Mouse (Mus musculus) megakaryocyte progenitor cell, adult 5-6 weeks (primary cell): ENCODE results near the gene Scn3b. TPM values are rescaled to one million over a fixed set of nuclear protein-coding genes. Genes with fewer than 3 reads are reported as not detected.
A peak's percentile ranks its signal among the peaks of the same experiment; 100 is the strongest.

Experiments
- ATAC-seq: replicated peaks from 2 replicates; pipeline ENCODE4 v1.8.0; 2016; ENCODE audit warnings: mild to moderate bottlenecking, moderate TSS enrichment, inconsistent platforms; ENCODE audit not compliant: poor library complexity
- total RNA-seq, 2 experiments: library from RNA; stranded (forward) in 1 of 2; stranded (reverse) in 1 of 2; fragments of 157-497, 149-512 nt in 1 of 2; fragments of 200-1000 nt in 1 of 2; gene quantifications; 2 replicates each; pipeline versions ENCODE4 v1.2.3 to v1.2.4; 2015 to 2017

Scn3b gene
- total RNA-seq, 2 experiments from 2014 or later, result not detected

- peak; percentile 38 for ATAC-seq
Measured at GRCm38 (mm10) chr9:40268040-40268747, 823 bp upstream of the Scn3b start.

DNA sequence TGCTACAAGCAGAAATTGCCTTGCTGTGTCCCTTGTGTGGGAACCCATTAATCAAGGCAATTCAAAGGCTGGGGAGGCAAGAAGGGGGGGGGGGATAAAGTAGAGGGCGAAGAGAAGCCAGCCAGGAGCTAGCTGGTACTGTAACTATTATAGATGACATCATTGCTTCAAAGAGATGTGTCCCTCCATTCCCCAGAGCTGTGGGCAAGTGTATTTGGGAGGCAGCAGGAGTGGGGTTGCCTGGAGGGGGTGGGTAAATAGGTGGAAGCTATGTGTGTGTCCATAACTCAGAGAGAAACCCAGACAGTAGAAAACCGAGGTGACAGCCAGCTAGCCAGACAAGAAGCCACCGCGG lies 292 bp upstream of the Scn3b start:
- no peak for ATAC-seq

DNA sequence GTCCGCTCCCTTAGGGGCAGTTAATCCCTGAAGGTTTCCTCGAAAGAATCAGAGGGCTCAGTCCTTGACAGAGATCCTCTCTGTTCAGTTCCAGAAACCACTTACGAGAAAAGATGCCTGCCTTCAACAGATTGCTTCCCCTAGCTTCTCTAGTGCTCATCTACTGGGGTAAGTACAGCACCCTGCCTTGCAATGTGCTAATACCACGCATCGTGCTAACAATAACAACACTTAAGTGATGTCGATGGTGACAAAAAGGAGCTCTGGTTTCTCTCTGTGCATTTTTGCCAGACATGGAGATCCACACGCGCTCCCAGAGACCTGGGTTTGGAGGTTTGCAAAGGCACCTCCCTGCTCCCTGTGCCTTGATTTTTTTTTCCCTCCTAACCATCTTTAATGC lies 863 bp downstream of the Scn3b start:
- no peak for ATAC-seq

DNA sequence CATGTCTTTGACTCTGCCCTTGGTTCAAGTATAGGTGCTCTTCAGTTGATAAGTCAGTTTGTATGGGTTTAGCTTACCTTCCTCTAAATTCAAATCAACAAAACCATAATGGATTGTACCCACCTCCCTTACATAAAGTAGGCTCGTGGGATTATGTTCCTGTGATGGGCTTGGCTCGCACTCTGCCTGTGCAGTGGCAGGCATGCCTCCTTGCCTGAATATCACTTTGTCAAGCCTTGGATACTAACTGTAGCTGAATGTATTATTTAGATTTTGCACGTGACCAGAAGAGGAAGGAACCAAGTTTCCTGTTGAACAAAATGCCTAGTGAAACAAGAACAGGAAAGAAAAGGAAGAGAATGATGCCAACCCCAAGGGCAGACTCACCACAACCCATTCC lies 2.1 kb downstream of the Scn3b start:
- peak; percentile 22; the same call in 1 of the 2 replicates for ATAC-seq

- no peak for ATAC-seq
Measured at GRCm38 (mm10) chr9:40272822-40273221, 3.8 kb downstream of the Scn3b start.

- no peak for ATAC-seq
Measured at GRCm38 (mm10) chr9:40275904-40276303, 6.9 kb downstream of the Scn3b start.

DNA sequence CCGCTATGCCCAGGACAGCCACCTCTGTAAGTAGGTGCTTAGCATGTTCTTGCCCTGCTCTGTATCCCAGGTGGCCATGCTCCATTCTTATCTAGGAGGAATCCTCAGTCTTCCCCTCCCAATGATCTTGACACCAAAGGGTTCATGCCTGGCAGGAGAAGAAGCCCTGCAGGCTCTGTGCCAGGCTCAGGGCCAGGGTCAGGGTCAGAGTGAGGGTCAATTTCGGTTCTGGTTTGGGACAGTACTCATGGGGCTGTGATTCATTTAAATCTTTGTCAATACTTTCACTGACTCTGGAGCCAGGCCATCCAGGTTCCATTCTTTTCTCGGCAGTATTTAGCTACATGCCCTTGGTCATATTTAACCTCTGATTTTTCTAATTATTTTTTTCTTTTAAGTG lies 8.7 kb downstream of the Scn3b start:
- no peak for ATAC-seq

DNA sequence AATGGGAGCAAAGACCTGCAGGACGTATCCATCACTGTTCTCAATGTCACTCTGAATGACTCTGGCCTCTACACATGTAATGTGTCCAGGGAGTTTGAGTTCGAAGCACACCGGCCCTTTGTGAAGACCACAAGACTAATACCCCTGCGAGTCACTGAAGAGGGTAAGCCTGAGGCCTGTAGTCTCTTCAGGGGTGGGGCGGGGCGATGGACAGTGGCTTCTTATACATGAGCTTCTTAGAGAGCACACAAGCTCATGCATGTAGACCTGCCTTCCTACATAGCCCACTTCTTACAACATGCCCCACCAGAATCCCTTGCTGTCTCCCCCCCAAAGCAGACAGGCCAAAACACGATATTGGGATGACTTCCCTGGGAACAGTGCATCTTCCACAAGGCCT lies 10.4 kb downstream of the Scn3b start:
- no peak for ATAC-seq

- ATAC-seq, result no peak
Measured at GRCm38 (mm10) chr9:40282968-40283367, 14.0 kb downstream of the Scn3b start.

DNA sequence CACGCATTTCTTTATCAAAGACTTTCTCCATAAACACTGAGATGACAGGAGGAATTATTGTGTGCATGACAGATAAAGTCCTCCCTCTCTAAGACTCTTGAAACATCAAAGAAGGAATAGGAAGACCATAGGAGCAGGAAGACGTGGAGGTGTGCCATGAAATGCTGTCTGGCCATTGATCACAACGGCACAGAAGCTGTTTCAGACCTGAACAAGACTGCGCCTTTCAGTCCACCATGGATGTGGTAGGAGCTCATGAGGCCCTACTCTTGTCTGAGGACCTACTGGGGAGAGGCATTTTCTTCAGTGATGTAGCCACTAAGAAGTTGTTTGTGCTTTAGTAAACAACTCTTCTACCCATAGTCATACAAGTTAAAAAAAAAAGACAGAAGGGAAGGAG lies 23.5 kb downstream of the Scn3b start:
- no peak for ATAC-seq

DNA sequence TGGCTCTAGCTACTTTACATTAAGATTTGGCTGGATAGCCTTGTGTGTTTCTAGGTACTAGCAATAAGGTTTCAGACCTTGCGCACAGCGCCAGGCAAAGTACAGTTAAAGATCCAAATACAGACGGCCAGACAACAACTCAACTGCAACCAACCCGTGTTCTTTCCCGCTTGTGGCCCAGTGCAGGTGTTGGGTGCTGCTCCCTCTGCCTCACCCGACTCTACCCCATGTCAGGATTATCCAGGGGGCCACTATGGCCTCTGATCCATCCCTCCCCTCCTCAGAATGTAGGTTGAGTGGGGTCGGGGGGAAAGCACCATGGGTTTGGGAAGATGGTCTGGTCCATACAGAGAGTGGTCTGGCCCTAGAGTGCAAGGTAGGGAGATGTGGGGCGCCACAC lies 24.3 kb downstream of the Scn3b start:
- ATAC-seq, result no peak

DNA sequence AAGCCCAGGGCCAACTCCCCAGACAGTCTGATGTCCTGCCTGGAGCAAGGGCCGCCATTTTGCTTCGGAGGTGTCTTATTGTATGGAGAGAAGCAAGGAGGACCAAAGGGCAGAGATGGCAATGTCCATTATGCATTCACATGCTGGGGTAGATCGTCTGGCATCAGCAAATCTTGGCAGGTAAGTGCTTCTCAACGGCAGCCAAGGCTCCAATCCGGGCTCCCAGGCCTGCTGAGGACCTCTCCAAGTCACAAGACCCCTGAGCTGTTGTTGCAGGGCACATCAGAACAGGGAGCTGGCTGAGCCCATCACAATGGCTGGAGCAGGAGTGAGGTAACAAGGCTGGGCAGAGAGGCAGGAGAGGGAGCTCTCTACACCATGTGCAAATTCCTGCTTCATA lies 24.7 kb downstream of the Scn3b start:
- ATAC-seq, result no peak

- no peak for ATAC-seq
Measured at GRCm38 (mm10) chr9:40294210-40294609, 25.2 kb downstream of the Scn3b start.

GRCm38 (mm10) chr9:40294866-40295265 lies 25.8 kb downstream of the Scn3b start:
- no peak for ATAC-seq

DNA sequence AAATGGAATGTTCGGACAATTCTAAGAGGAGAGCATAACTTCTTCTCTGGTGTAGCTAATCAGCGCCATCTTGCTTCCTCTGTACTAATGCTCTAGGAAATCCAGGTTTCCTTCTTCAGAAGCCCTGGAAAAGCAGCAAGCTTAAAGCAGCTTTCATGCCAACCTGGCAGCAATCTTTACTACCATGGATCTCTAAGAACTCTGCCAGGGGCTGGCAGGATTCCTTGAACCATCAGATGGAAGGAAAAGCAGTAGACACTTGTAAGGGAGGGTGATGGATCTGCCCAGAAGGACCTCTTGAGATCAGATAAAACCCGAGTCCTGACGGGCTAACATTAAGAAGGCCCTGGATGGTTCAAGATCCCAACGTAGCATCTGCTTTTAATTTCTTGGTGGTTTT lies 27.2 kb downstream of the Scn3b start:
- ATAC-seq, result no peak

DNA sequence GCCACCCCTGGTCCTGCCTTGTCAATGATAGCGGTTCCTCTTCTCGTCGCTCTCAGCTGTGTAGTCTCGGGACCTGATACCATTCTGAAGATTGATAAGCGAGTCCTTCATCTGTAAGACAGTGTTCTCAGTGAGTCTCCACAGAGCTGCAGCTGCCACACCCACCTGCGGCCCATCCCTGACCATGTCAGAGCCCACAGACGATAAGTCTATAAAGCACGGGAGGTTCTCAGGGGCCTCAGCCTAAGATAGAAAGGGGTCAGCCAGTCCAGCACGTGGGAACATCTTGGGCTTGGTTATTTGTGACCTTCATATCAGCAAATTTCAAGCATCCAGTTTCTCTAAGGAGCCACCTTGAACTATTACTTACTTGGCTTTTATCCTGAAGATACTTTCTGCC lies 29.0 kb downstream of the Scn3b start:
- no peak for ATAC-seq

- no peak for ATAC-seq
Measured at GRCm38 (mm10) chr9:40299323-40299722, 30.3 kb downstream of the Scn3b start.

DNA sequence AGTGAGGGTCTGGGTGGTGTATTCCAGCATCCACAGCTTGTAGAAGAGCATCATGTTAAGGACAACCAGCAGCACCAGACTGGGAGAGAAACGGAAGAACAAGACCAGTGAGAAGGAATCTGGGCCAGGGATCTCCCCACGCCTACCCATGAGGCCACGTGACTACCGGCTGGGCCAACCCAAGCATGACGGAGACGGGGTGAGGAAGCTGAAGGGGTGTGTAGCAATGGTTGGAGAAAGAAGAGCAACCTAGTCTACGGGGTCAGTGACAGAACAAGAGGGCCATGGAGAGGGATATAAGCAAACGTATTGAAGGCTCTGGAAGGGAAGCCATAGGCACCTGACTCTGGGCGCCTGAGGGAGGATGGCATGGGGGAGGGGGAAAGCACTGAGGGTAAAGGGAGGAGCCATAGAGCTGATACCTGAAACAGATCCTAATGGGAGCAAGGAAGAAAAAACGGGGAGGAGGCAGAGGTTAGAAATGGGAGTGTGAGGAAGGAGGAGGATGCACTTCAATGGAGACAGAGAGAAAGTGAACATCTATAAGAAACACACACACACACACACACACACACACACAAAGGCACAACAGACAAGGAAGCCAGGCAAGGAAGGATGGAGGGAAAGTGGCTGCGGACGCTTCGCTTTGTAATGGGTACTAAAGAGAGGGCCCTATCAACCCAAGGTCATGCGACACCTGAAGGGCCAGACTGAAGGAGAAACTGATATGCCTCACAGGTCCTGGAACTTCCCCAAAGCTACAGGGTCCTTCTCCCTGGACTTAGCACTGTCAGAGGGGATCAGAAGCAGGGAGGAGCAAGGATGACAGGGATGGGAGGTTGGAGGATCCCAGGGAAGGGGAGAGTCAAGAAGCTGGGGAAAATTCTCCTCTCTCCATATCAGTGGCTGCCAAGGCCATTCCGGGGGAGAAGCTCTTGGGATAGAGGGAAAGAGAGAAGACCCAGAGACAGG lies 31.3 kb downstream of the Scn3b start:
- ATAC-seq, result no peak

- no peak for ATAC-seq
Measured at GRCm38 (mm10) chr9:40301475-40301874, 32.5 kb downstream of the Scn3b start.

DNA sequence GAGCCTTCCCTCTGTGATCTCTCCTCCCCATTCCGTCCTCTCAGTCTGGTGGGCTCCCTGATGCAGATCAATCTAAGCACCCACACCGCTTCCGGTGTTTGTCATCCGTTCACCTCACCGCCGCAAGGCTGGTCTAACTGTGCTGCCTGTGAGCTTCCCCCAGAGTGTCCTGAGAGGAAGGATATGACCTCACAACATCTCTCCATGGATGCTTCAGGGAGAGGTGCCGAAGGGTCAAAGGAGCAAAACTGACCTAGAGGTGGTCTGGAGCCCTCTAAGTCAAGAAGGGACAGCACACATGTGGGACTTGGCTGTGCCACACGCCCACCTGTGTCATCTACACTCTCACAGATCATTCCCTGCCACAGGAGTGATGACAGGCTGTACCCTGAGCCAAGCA lies 33.4 kb downstream of the Scn3b start:
- no peak for ATAC-seq

DNA sequence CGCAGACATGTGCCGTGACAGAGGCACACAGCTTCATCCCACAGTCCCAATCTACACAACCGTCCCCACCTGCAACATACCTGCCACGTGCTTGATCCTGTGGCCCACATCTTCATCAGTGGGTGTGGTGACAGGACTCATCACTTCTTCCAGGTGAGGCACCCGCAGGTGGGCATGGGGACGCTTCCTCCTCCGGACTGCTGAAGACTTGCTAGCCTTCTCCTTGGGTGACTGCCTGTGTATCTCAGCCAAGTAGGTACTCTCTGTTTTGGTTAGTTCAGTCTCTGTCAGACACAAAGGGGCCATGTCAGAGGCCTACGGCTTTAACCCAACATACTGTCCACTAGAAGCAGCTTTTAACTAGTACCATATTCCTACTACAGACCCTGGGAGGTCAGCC lies 35.2 kb downstream of the Scn3b start:
- ATAC-seq, result no peak

DNA sequence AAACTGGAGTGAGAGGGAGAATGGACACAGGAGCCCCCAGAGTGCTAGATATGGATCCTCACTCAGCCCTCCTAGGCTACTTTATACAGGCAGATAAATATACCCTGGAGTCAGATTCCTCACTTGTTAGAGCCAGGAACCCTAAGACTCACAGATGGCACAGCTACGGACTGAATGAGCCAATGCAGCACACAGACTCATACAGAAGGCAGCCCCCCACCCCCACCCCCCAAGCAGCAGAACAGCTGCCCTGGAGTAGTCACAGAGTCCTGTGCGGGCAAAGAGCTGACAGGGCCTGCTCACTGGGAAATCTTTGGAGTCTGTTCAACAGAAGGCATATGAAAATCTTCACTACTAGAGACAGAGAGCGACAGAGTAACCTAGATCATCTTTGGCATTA lies 38.3 kb downstream of the Scn3b start:
- no peak for ATAC-seq
